In genomic region chr16:21969874-21970273, GRCm38 (mm10) we compare ENCODE assay signal across 11 mouse cellular contexts.
"Had no signal": no experiment of that assay in that cellular context is flagged by ENCODE, and none has a peak within 500 bp of the region (broad histone marks: within the 10 kb centered on the region; RNA-seq: fewer than 3 reads in every experiment).

No protein-coding gene starts in this region.

- H3K27ac ChIP-seq: left cerebral cortex, adult 2 months; limb, embryonic 12.5 days; liver, embryonic 13.5 days; lung, embryonic 15.5 days; neural tube, embryonic 12.5 days had no signal

- H3K4me3 ChIP-seq: left cerebral cortex, adult 2 months; limb, embryonic 12.5 days; liver, embryonic 13.5 days; lung, embryonic 15.5 days; neural tube, embryonic 12.5 days had no signal

- ATAC-seq: liver, postnatal 0 days had no signal

- H3K27me3 ChIP-seq: limb, embryonic 12.5 days; liver, embryonic 13.5 days; lung, embryonic 15.5 days; neural tube, embryonic 12.5 days had no signal

- H3K9me3 ChIP-seq: limb, embryonic 12.5 days; liver, embryonic 13.5 days; lung, embryonic 15.5 days; neural tube, embryonic 12.5 days had no signal

- H3K36me3 ChIP-seq: limb, embryonic 12.5 days; liver, embryonic 13.5 days; lung, embryonic 15.5 days; neural tube, embryonic 12.5 days had no signal

- H3K9ac ChIP-seq: limb, embryonic 12.5 days; liver, embryonic 13.5 days; liver, postnatal 0 days; lung, embryonic 15.5 days; neural tube, embryonic 12.5 days had no signal

- DNase-seq: kidney, adult 8-10 months; kidney, postnatal 25 days; liver; liver, embryonic 13.5 days; liver, postnatal 0 days; lung, postnatal 36 days; thymus, postnatal 4 days had no signal

- H3K4me1 ChIP-seq: limb, embryonic 12.5 days; lung, embryonic 15.5 days; neural tube, embryonic 12.5 days had no signal

- H3K4me2 ChIP-seq: limb, embryonic 12.5 days; liver, embryonic 13.5 days; lung, embryonic 15.5 days; neural tube, embryonic 12.5 days had no signal
